Mouse (Mus musculus) forebrain, embryonic 13.5 days (tissue): ENCODE measurements at regions not wholly inside any gene's neighbourhood (a gene's known extent, or its start where the extent isn't known, plus 50 kb on each side); places are given as distances from the start of the nearest gene placed in this dataset.

Experiments used
- ATAC-seq: fragments of 200-750 bp; cut with Nextera tagmentation; 2 replicates; pipeline ENCODE4 v1.8.0; 2017
- H3K27ac ChIP-seq: fragments of 300-500 bp; sonication (generic); 2 replicates; pipeline ENCODE4 v1.5.1; 2015; ENCODE audit warnings: inconsistent platforms, mild to moderate bottlenecking, moderate library complexity
- H3K27me3 ChIP-seq: fragments of 300-500 bp; sonication (generic); 2 replicates; pipeline ENCODE4 v1.6.1; 2015; ENCODE audit warnings: mild to moderate bottlenecking, inconsistent platforms
- H3K36me3 ChIP-seq: fragments of 300-500 bp; sonication (generic); 2 replicates; pipeline ENCODE4 v1.6.1; 2015; ENCODE audit warnings: mild to moderate bottlenecking, inconsistent platforms; ENCODE audit not compliant: poor library complexity, severe bottlenecking
- H3K4me1 ChIP-seq: fragments of 300-500 bp; sonication (generic); 2 replicates; pipeline ENCODE4 v1.6.1; 2015; ENCODE audit warnings: inconsistent platforms
- H3K4me2 ChIP-seq: fragments of 300-500 bp; sonication (generic); 2 replicates; pipeline ENCODE4 v1.6.1; 2015; ENCODE audit warnings: inconsistent platforms, mild to moderate bottlenecking, moderate library complexity
- H3K4me3 ChIP-seq: fragments of 300-500 bp; sonication (generic); 2 replicates; pipeline ENCODE4 v1.5.1; 2015; ENCODE audit warnings: mild to moderate bottlenecking, inconsistent platforms
- H3K9ac ChIP-seq: fragments of 300-500 bp; sonication (generic); 2 replicates; pipeline ENCODE4 v1.6.1; 2015; ENCODE audit warnings: mild to moderate bottlenecking, inconsistent platforms
- H3K9me3 ChIP-seq: fragments of 300-500 bp; sonication (generic); replicated peaks from 2 replicates; pipeline ENCODE4 v1.6.1; 2016; ENCODE audit warnings: inconsistent platforms
- WGBS: fragments of 180-500 bp; shearing (Covaris S2); methylation state at CpG from one replicate; pipeline ENCODE4 v1.1.7; 2015; 5-methylcytosine and 5-hydroxymethylcytosine counted together

GRCm38 (mm10) chr6:112187636-112188035 is 85.9 kb upstream of the Lmcd1 start:
- no peaks in the 10 kb centered on the region for H3K9me3 ChIP-seq
- no peak for ATAC-seq
- WGBS, result 97% methylated on average over 2 of the region's 2 CpGs
- H3K27ac ChIP-seq, result no peak overlapping the region
- H3K4me3 ChIP-seq, result no peak overlapping the region
- no peaks in the 10 kb centered on the region for H3K27me3 ChIP-seq
- no peaks in the 10 kb centered on the region for H3K4me1 ChIP-seq
- no peak overlapping the region for H3K4me2 ChIP-seq
- no peak overlapping the region for H3K9ac ChIP-seq
- no peaks in the 10 kb centered on the region for H3K36me3 ChIP-seq

DNA sequence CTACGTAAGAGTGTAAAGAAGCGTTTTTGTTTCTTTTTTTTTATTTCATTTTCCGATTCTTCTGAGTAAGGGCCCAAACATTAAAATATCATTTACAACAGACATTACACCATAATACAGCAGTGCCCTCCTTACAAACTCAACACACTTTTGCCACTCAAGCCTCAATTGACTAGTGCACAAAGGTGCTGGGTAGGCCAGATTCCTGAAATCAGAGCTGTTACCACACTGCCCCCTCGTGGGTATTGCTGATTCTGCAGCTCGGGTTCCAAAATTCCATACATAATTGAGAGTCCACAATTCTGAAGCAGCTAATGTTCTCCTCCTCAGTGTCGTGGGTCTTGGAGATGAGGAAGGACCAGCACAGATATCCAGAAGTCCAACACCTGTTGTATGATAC is 82.5 kb upstream of the Lmcd1 start:
- H3K4me2 ChIP-seq, result no peak overlapping the region

DNA sequence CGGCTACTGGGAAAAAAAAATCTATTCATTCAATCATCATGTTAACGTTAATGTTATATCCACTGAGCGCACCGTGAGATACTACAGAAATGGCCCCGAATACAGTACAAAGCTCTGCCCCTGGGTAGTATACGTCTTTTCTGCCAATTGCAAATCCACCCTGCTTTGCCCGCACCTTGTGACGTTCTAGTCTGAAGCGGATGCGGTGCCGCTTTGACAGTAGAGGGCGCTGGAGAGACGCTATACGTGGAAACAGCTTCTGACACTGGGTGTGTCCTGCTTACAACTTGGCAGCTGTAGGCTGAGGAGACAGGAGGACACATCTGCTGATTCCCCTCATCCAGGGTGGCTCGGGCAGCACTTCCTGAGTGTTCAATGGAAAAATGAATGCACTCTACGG is 76.1 kb upstream of the Lmcd1 start:
- H3K27ac ChIP-seq, result no peak overlapping the region
- 10% methylated on average over 16 of the region's 16 CpGs for WGBS
- peaks cover 2% of the 10 kb centered on the region for H3K4me1 ChIP-seq
- H3K9me3 ChIP-seq, result no peaks in the 10 kb centered on the region
- H3K36me3 ChIP-seq, result no peaks in the 10 kb centered on the region
- peak; percentile 85 for ATAC-seq
- H3K9ac ChIP-seq, result no peak overlapping the region
- no peak overlapping the region for H3K4me3 ChIP-seq
- H3K27me3 ChIP-seq, result no peaks in the 10 kb centered on the region
- peak overlapping the region; percentile 39 for H3K4me2 ChIP-seq

More for the DNA sequence above, 82.5 kb upstream of the Lmcd1 start:
- WGBS, result 43% methylated on average over 6 of the region's 6 CpGs
- H3K9me3 ChIP-seq, result no peaks in the 10 kb centered on the region
- H3K4me3 ChIP-seq, result no peak overlapping the region
- H3K27me3 ChIP-seq, result no peaks in the 10 kb centered on the region
- peak; percentile 53 for ATAC-seq
- H3K4me1 ChIP-seq, result no peaks in the 10 kb centered on the region
- H3K36me3 ChIP-seq, result no peaks in the 10 kb centered on the region
- H3K27ac ChIP-seq, result no peak overlapping the region
- no peak overlapping the region for H3K9ac ChIP-seq

DNA sequence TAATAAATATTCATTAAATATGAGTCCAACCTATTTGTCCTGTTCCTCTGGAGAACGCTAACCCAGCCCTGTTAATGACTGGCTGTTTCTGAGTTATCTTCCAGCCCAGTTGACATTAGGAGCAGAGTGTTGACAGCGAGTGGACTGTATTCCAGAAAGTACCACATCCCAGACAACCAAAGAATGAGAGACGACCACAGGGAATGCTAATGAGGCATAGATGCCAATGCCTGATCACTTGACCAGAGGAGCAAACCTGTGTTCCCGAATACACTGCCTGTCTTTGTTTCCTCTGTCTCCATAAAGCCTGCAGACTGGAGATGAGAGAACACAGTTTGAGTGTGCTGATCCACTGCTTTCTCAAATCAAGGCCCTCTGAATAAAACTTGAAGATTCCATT is 74.3 kb upstream of the Lmcd1 start:
- no peak for ATAC-seq
- WGBS, result 68% methylated on average over 4 of the region's 4 CpGs

GRCm38 (mm10) chr6:112202120-112202519 is 71.4 kb upstream of the Lmcd1 start:
- Histone ChIP-seq H3K27ac (no peak overlapping the region), H3K9ac (no peak overlapping the region), H3K9me3 (no peaks in the 10 kb centered on the region), H3K4me2 (no peak overlapping the region), H3K4me3 (no peak overlapping the region), H3K4me1 (peaks cover 2% of the 10 kb centered on the region), H3K36me3 (no peaks in the 10 kb centered on the region), H3K27me3 (no peaks in the 10 kb centered on the region)
- ATAC-seq, result no peak
- WGBS, result 86% methylated on average over 4 of the region's 4 CpGs

More for the DNA sequence above, 74.3 kb upstream of the Lmcd1 start:
- no peak overlapping the region for H3K27ac ChIP-seq
- no peak overlapping the region for H3K9ac ChIP-seq
- H3K27me3 ChIP-seq, result no peaks in the 10 kb centered on the region
- no peaks in the 10 kb centered on the region for H3K9me3 ChIP-seq
- peaks cover 2% of the 10 kb centered on the region for H3K4me1 ChIP-seq
- no peaks in the 10 kb centered on the region for H3K36me3 ChIP-seq
- H3K4me3 ChIP-seq, result no peak overlapping the region
- no peak overlapping the region for H3K4me2 ChIP-seq

DNA sequence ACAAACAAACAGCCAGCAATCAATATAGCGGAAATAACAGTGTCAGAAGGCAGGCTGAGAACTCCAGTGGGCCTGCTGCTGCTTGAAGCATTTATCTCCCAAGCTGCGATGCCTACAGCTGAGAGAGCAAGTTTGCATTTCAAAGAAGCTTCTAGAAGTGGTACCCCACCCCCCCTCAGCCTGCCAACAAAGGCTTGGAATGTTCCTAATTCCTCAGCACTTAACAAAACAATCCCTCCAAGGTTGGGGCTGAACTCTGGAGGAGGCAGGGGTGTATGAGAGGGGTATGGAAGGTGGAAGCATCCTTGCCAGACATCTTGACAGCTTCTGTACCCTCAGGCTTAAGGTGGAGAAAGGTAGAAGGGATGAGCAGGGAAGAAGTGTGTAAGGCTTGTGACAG is 70.2 kb upstream of the Lmcd1 start:
- Histone ChIP-seq H3K27me3 (no peaks in the 10 kb centered on the region), H3K27ac (no peak overlapping the region), H3K4me2 (no peak overlapping the region), H3K36me3 (no peaks in the 10 kb centered on the region), H3K9me3 (no peaks in the 10 kb centered on the region), H3K4me3 (no peak overlapping the region), H3K4me1 (no peaks in the 10 kb centered on the region), H3K9ac (no peak overlapping the region)
- no peak for ATAC-seq
- 27% methylated on average over 2 of the region's 2 CpGs for WGBS

GRCm38 (mm10) chr6:112204956-112205355 is 68.6 kb upstream of the Lmcd1 start:
- WGBS, result 87% methylated on average over 2 of the region's 2 CpGs
- H3K9me3 ChIP-seq, result no peaks in the 10 kb centered on the region
- peaks cover under 1% of the 10 kb centered on the region; the same call in 1 of the 2 replicates for H3K4me1 ChIP-seq
- H3K9ac ChIP-seq, result no peak overlapping the region
- no peak for ATAC-seq
- H3K36me3 ChIP-seq, result no peaks in the 10 kb centered on the region
- no peak overlapping the region for H3K4me3 ChIP-seq
- H3K27ac ChIP-seq, result no peak overlapping the region
- H3K4me2 ChIP-seq, result no peak overlapping the region
- H3K27me3 ChIP-seq, result no peaks in the 10 kb centered on the region

DNA sequence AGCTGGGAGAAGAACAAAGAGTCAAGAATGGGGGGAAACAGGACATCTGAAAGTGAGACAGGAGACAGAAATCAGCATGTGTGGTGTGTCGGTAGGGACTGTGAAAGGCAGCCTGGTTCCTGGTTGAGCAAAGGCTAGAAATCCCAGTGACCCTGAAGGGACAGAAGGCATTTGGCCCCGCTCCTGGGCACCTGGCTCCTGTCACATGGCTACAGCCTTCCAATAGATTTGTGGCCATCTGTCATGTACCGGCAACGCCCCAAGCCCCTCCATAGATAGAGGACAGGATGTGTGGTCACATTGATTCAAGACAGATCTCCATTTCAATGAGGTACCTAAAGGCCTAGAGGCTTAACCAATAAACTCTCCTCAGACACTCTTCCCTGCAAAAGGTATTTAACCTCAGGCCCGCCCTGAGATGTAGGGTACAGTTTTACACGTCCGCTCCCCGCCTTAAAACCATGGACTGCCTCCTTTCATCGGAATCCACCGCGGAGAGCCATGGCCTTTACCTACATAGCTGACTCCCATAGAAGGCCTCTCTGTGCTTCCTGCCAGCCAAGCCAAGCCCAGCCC is 68.0 kb upstream of the Lmcd1 start:
- 93% methylated on average over 11 of the region's 11 CpGs for WGBS
- Histone ChIP-seq H3K4me2 (no peak overlapping the region), H3K36me3 (no peaks in the 10 kb centered on the region), H3K9ac (no peak overlapping the region), H3K27me3 (no peaks in the 10 kb centered on the region), H3K9me3 (no peaks in the 10 kb centered on the region), H3K27ac (no peak overlapping the region), H3K4me3 (no peak overlapping the region), H3K4me1 (peaks cover 6% of the 10 kb centered on the region; the same call in 1 of the 2 replicates)
- ATAC-seq, result no peak

DNA sequence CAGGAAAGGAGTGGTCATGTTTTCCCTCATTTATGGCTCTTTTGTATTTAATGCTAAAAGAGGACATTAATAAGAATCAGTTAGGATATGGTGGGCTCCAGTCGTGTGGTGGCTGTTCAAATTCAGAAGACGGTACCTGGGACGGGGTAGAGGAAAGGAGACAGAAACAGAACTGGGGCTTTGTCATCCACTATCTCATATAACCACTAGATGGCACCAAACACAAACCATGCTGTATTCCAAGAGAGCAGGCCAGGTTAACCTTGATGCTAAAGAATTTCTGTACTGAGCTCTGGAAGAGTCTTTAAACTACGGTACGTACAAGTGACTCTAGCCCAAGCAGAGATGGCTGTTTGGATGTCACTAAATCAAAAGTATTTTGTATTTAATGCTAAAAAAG is 66.3 kb upstream of the Lmcd1 start:
- H3K27ac ChIP-seq, result no peak overlapping the region
- no peaks in the 10 kb centered on the region for H3K9me3 ChIP-seq
- peak; percentile 74 for ATAC-seq
- H3K4me2 ChIP-seq, result no peak overlapping the region
- no peak overlapping the region for H3K4me3 ChIP-seq
- 44% methylated on average over 5 of the region's 5 CpGs for WGBS
- peaks cover 9% of the 10 kb centered on the region; the same call in 1 of the 2 replicates for H3K4me1 ChIP-seq
- H3K9ac ChIP-seq, result no peak overlapping the region
- H3K36me3 ChIP-seq, result no peaks in the 10 kb centered on the region
- no peaks in the 10 kb centered on the region for H3K27me3 ChIP-seq

DNA sequence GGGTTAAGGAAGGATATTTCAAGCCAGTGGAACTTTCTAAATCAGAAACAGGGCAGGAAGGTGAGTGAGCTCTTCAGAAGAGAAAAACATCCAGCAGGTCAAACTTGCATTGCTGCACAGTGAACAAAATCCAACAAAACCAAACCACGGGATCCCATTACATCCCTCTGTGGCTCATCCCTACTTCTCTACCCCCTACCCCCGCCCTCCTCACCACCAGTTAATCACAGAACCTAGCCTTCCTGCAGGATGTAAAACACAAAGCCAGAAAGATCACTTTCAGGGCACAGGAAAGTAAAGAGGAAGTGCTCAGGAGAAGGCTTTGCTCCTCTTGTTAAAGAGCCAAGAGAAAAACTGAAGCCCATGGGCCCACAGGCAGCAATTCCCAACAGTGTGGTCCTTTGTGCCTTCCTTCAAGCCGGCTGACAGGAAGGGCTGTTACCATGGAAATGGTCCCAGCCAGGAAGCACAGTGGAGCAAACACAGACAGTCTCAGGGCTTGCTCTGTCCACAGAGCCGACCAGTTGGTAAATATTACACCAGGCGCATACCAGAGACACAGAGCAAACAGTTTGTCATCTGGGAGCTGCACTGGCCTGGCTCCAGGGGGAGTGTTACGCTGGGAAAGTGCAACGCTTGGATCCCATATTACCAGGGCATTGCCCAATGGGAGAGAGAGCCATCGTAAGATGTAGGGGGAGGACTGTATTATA is 63.2 kb upstream of the Lmcd1 start:
- peak; percentile 86 for ATAC-seq

DNA sequence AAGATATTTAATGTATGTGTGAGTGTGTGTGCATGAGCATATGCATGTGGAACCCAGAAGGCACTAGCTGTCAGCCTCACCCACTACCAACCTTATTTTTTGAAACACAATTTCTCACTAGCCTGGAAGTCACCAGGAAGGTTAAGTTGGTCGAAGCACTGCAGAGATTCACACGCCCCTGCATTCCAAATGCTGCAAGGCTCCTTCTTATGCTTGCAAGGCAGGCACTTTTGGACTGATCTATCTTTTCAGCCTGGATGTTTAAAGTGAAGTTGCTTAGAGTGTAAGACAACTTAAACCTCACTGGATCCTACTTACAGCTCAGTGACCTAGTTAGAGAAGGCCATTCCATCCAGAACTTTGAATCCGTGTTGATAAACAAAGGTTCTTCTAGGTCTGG is 56.7 kb upstream of the Lmcd1 start:
- no peak overlapping the region for H3K4me3 ChIP-seq
- no peaks in the 10 kb centered on the region for H3K9me3 ChIP-seq
- no peak overlapping the region for H3K27ac ChIP-seq
- H3K4me2 ChIP-seq, result no peak overlapping the region
- WGBS, result 91% methylated on average over 3 of the region's 3 CpGs
- no peak overlapping the region for H3K9ac ChIP-seq
- no peaks in the 10 kb centered on the region; the same call in 1 of the 2 replicates for H3K4me1 ChIP-seq
- no peaks in the 10 kb centered on the region for H3K36me3 ChIP-seq
- no peak for ATAC-seq
- no peaks in the 10 kb centered on the region for H3K27me3 ChIP-seq

More for the DNA sequence above, 63.2 kb upstream of the Lmcd1 start:
- 0 out of 2 replicates have a peak overlapping the region, but pooled peaks have one; percentile 38 for H3K27ac ChIP-seq
- WGBS, result 42% methylated on average over 8 of the region's 8 CpGs
- no peak overlapping the region for H3K4me2 ChIP-seq
- peaks cover 9% of the 10 kb centered on the region; the same call in 1 of the 2 replicates for H3K4me1 ChIP-seq
- no peaks in the 10 kb centered on the region for H3K9me3 ChIP-seq
- no peaks in the 10 kb centered on the region for H3K36me3 ChIP-seq
- no peaks in the 10 kb centered on the region for H3K27me3 ChIP-seq
- H3K4me3 ChIP-seq, result no peak overlapping the region
- H3K9ac ChIP-seq, result no peak overlapping the region

DNA sequence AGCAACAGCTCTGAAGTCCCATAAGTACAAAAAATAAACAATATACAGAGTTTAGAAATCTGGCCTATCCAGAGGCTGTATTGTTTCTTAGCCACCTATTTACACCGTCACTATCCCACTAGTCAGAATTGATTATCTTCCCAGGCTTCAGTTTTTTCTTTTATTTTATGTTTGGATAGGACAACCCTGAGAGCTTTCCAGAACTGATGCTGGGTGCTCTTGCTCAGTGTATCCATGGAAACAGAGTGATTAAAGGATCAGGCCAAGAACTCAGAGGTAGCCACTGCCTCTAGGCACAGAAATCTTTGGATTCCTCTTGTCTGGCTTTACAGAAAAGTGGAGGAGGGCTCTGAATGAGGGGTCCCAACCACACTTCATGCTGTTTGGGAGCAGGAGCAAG is 55.3 kb upstream of the Lmcd1 start:
- H3K4me3 ChIP-seq, result no peak overlapping the region
- no peaks in the 10 kb centered on the region; the same call in 1 of the 2 replicates for H3K4me1 ChIP-seq
- H3K4me2 ChIP-seq, result no peak overlapping the region
- no peaks in the 10 kb centered on the region for H3K36me3 ChIP-seq
- no peak overlapping the region for H3K27ac ChIP-seq
- no peak overlapping the region for H3K9ac ChIP-seq
- WGBS, result 76% methylated on average over 1 of the region's 1 CpGs
- H3K9me3 ChIP-seq, result no peaks in the 10 kb centered on the region
- ATAC-seq, result 0 out of 2 replicates have a peak, but pooled peaks have one; percentile 16
- no peaks in the 10 kb centered on the region for H3K27me3 ChIP-seq
